Mouse (Mus musculus): ENCODE results near the gene Atoh8. TPM values are rescaled to one million over a fixed set of nuclear protein-coding genes. Genes with fewer than 3 reads are reported as not detected.

Atoh8 gene
- total RNA-seq, 4 experiments from 2014 or later, result 2.5 to 3.4 (median 3.3) TPM

GRCm38 (mm10) chr6:72254588-72255075 is 19.3 kb upstream of the Atoh8 start:
- no peak for DNase-seq (ENCODE audit: low spot score in 2 of 2)

- no peak for DNase-seq (ENCODE audit: low spot score in 2 of 2)
Measured at GRCm38 (mm10) chr6:72253911-72254587, 18.7 kb upstream of the Atoh8 start.

GRCm38 (mm10) chr6:72253168-72253567 is 17.8 kb upstream of the Atoh8 start:
- DNase-seq (ENCODE audit: low spot score in 2 of 2), result no peak

GRCm38 (mm10) chr6:72252433-72252832 is 17.1 kb upstream of the Atoh8 start:
- DNase-seq (ENCODE audit: low spot score in 2 of 2), result no peak

GRCm38 (mm10) chr6:72249981-72250380 is 14.6 kb upstream of the Atoh8 start:
- DNase-seq (ENCODE audit: low spot score in 2 of 2), result no peak

- no peak for DNase-seq (ENCODE audit: low spot score in 2 of 2)
Measured at GRCm38 (mm10) chr6:72248150-72248914, 13.0 kb upstream of the Atoh8 start.

GRCm38 (mm10) chr6:72246303-72246702 is 10.9 kb upstream of the Atoh8 start:
- DNase-seq (ENCODE audit: low spot score in 2 of 2), result no peak

GRCm38 (mm10) chr6:72244569-72245285 is 9.3 kb upstream of the Atoh8 start:
- no peak for DNase-seq (ENCODE audit: low spot score in 2 of 2)

GRCm38 (mm10) chr6:72244144-72244549 is 8.8 kb upstream of the Atoh8 start:
- peak; percentile 75 to 79 for DNase-seq (ENCODE audit: low spot score in 2 of 2)

- no peak for DNase-seq (ENCODE audit: low spot score in 2 of 2)
Measured at GRCm38 (mm10) chr6:72242532-72243320, 7.3 kb upstream of the Atoh8 start.

GRCm38 (mm10) chr6:72241843-72242154 is 6.4 kb upstream of the Atoh8 start:
- DNase-seq (ENCODE audit: low spot score in 2 of 2), result no peak

GRCm38 (mm10) chr6:72241133-72241842 is 5.9 kb upstream of the Atoh8 start:
- DNase-seq (ENCODE audit: low spot score in 2 of 2), result no peak

GRCm38 (mm10) chr6:72240042-72240441 is 4.7 kb upstream of the Atoh8 start:
- DNase-seq (ENCODE audit: low spot score in 2 of 2), result no peak

- peak; percentile 60 to 84 for DNase-seq (ENCODE audit: low spot score in 2 of 2)
Measured at GRCm38 (mm10) chr6:72237035-72237434, 1.7 kb upstream of the Atoh8 start.

- DNase-seq (ENCODE audit: low spot score in 2 of 2), result no peak
Measured at GRCm38 (mm10) chr6:72235807-72236407, 530 bp upstream of the Atoh8 start.

GRCm38 (mm10) chr6:72234372-72235097 is 842 bp downstream of the Atoh8 start:
- no peak for DNase-seq (ENCODE audit: low spot score in 2 of 2)

GRCm38 (mm10) chr6:72233950-72234349 is 1.4 kb downstream of the Atoh8 start:
- no peak for DNase-seq (ENCODE audit: low spot score in 2 of 2)

- no peak for DNase-seq (ENCODE audit: low spot score in 2 of 2)
Measured at GRCm38 (mm10) chr6:72232870-72233269, 2.5 kb downstream of the Atoh8 start.

- DNase-seq (ENCODE audit: low spot score in 2 of 2), result no peak
Measured at GRCm38 (mm10) chr6:72232411-72232810, 3.0 kb downstream of the Atoh8 start.

GRCm38 (mm10) chr6:72230875-72231274 is 4.5 kb downstream of the Atoh8 start:
- DNase-seq (ENCODE audit: low spot score in 2 of 2), result no peak
